Mouse (Mus musculus): ENCODE results near the gene Egfem1. TPM values are rescaled to one million over a fixed set of nuclear protein-coding genes. Genes with fewer than 3 reads are reported as not detected.

Egfem1 gene
- polyA plus RNA-seq, 1 experiment from 2014 or later: 0.07 TPM

- no peaks in the 10 kb centered on the region for H3K9me3 ChIP-seq (replicated peaks)
- ATAC-seq: no peak
- H3K4me2 ChIP-seq: no peak overlapping the region
- H3K4me3 ChIP-seq: no peak overlapping the region
- no peak overlapping the region for H3K9ac ChIP-seq
- no peak overlapping the region for H3K27ac ChIP-seq
- no peaks in the 10 kb centered on the region for H3K36me3 ChIP-seq
- no peaks in the 10 kb centered on the region for H3K4me1 ChIP-seq
- 42% methylated on average over 2 of the region's 2 CpGs for WGBS (ENCODE audit: insufficient replicate concordance)
- H3K27me3 ChIP-seq (replicated peaks): no peaks in the 10 kb centered on the region
These were observed 619.3 kb downstream of the Egfem1 start for GRCm38 (mm10) chr3:29701126-29701525.

GRCm38 (mm10) chr3:29706816-29707215 lies 625.0 kb downstream of the Egfem1 start:
- Histone ChIP-seq H3K27ac (no peak overlapping the region), H3K4me1 (no peaks in the 10 kb centered on the region), H3K9me3 (replicated peaks) (no peaks in the 10 kb centered on the region), H3K4me3 (no peak overlapping the region), H3K9ac (no peak overlapping the region), H3K36me3 (no peaks in the 10 kb centered on the region), H3K4me2 (no peak overlapping the region), H3K27me3 (replicated peaks) (no peaks in the 10 kb centered on the region)
- no peak for ATAC-seq
- 66% methylated on average over 2 of the region's 2 CpGs for WGBS (ENCODE audit: insufficient replicate concordance)

DNA sequence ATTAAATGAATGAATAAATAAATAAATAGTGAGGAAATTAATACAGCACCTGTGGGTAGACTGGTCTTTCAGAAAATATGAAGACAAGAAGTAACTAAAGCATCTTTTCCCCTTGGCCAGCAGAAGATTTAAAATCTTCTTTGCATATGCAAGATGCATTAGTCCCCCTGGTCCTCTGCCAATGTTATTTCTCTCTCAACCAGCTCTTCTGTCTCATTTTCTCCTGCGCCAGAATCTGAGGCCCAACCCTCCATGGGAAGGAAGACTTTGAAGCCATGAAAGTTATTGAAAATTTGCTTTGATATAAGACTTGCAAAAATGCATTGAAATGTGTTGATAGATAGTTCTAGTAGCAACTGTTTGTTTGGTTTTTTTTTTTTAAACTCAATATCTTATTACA lies 625.6 kb downstream of the Egfem1 start:
- no peak overlapping the region for H3K4me2 ChIP-seq
- WGBS (ENCODE audit: insufficient replicate concordance): 58% methylated on average over 1 of the region's 1 CpGs
- no peaks in the 10 kb centered on the region for H3K36me3 ChIP-seq
- no peak for ATAC-seq
- H3K9ac ChIP-seq: no peak overlapping the region
- no peaks in the 10 kb centered on the region for H3K27me3 ChIP-seq (replicated peaks)
- H3K4me3 ChIP-seq: no peak overlapping the region
- H3K4me1 ChIP-seq: no peaks in the 10 kb centered on the region
- H3K9me3 ChIP-seq (replicated peaks): no peaks in the 10 kb centered on the region
- H3K27ac ChIP-seq: no peak overlapping the region

DNA sequence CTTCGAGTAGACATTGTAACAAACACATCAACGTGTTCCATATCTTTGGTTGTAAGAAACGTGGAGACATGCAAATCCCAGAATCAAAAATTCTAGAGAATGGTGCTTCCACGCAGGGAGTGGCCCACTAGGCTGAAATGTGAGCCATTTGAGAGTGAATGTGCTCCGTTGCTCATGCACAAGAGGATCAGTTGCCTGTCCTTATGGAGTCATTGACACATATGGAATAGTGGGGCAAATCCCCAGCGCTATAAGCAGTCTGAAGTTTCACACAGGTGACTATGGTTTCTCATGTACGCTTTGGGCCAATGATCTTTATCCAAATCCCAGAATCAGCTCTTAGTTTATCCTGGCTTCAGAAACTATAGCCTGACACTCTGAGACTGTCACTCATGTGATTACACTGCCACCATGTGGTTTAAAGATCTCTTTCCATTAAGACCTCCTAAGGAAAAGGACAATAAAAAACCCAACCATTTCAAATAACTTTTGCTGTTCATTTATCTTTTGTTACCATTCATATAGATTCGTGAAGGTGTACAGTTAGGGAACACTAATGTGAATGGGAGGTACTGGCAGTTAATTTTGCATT lies 644.6 kb downstream of the Egfem1 start:
- H3K36me3 ChIP-seq: no peaks in the 10 kb centered on the region
- no peak overlapping the region for H3K4me3 ChIP-seq
- WGBS (ENCODE audit: insufficient replicate concordance): 44% methylated on average over 8 of the region's 8 CpGs
- H3K27ac ChIP-seq: no peak overlapping the region
- no peak for ATAC-seq
- no peaks in the 10 kb centered on the region for H3K9me3 ChIP-seq (replicated peaks)
- no peaks in the 10 kb centered on the region for H3K4me1 ChIP-seq
- no peak overlapping the region for H3K4me2 ChIP-seq
- no peak overlapping the region for H3K9ac ChIP-seq
- H3K27me3 ChIP-seq (replicated peaks): no peaks in the 10 kb centered on the region

DNA sequence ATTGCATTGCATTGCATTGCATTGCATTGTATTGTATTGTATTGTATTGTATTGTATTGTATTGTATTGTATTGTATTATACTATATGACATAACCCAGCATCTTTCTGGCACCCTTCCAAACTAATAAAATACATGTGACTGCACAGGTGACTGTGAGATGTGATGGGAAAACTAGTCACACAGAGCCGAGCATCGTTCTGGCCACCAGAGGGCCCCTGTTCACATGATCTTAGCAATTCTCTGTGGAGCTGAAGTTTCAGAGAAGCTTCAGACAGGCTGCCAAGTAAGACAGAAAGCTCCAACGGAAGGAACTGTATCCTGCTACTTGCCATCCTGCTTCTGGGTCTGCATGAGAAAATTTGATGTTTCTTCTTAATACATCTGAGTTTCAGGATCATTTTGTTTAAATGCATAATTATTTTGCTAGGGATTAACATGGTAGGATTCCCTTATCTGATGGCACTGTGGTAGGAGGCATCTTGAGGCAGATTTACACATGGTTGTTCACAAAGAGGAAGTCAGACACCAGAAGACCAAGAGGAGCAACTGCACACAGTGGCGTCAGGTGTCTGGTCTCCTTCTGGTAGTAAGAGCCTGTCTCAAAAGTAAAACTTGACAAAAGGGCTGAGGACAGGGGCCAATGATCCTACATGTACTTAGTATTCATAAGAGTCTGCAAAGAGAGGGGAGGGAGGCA lies 648.4 kb downstream of the Egfem1 start:
- Histone ChIP-seq H3K4me3 (no peak overlapping the region), H3K9ac (no peak overlapping the region), H3K27me3 (replicated peaks) (no peaks in the 10 kb centered on the region), H3K36me3 (no peaks in the 10 kb centered on the region), H3K9me3 (replicated peaks) (no peaks in the 10 kb centered on the region), H3K27ac (no peak overlapping the region), H3K4me1 (no peaks in the 10 kb centered on the region), H3K4me2 (no peak overlapping the region)
- WGBS (ENCODE audit: insufficient replicate concordance): 12% methylated on average over 4 of the region's 4 CpGs
- no peak for ATAC-seq

GRCm38 (mm10) chr3:29731509-29731908 lies 649.7 kb downstream of the Egfem1 start:
- no peak for ATAC-seq
- H3K9me3 ChIP-seq (replicated peaks): no peaks in the 10 kb centered on the region
- H3K9ac ChIP-seq: no peak overlapping the region
- no peaks in the 10 kb centered on the region for H3K27me3 ChIP-seq (replicated peaks)
- no peak overlapping the region for H3K4me2 ChIP-seq
- no peaks in the 10 kb centered on the region for H3K4me1 ChIP-seq
- no peaks in the 10 kb centered on the region for H3K36me3 ChIP-seq
- WGBS (ENCODE audit: insufficient replicate concordance): 73% methylated on average over 1 of the region's 1 CpGs
- no peak overlapping the region for H3K4me3 ChIP-seq
- H3K27ac ChIP-seq: no peak overlapping the region

GRCm38 (mm10) chr3:29732626-29733025 lies 650.8 kb downstream of the Egfem1 start:
- no peak overlapping the region for H3K27ac ChIP-seq
- WGBS (ENCODE audit: insufficient replicate concordance): 50% methylated on average over 4 of the region's 4 CpGs
- H3K27me3 ChIP-seq (replicated peaks): no peaks in the 10 kb centered on the region
- no peak overlapping the region for H3K9ac ChIP-seq
- H3K4me3 ChIP-seq: no peak overlapping the region
- ATAC-seq: no peak
- no peaks in the 10 kb centered on the region for H3K9me3 ChIP-seq (replicated peaks)
- H3K4me1 ChIP-seq: no peaks in the 10 kb centered on the region
- no peaks in the 10 kb centered on the region for H3K36me3 ChIP-seq
- no peak overlapping the region for H3K4me2 ChIP-seq

GRCm38 (mm10) chr3:29734251-29734650 lies 652.4 kb downstream of the Egfem1 start:
- Histone ChIP-seq H3K27ac (no peak overlapping the region), H3K4me2 (no peak overlapping the region)
- WGBS (ENCODE audit: insufficient replicate concordance): 47% methylated on average over 6 of the region's 6 CpGs

DNA sequence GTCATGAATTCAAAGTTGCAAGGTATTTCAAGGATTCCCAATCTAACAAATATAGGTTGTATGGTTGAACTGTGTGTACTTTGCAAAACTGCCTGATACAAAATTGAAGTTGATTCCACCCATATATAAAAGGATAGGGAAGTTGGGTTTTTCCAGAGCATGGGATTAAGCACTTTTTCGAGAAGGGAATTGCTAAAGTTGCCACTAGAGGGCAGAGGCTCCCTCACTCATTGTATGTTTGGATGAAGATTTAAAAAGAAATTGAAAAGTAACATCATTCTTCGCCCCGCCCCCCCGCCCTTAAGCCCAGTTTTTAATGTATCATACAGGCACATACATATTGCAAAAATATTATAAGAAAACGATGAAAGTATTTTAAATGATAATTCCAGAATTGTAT lies 657.5 kb downstream of the Egfem1 start:
- Histone ChIP-seq H3K9me3 (replicated peaks) (no peaks in the 10 kb centered on the region), H3K27me3 (replicated peaks) (no peaks in the 10 kb centered on the region), H3K9ac (no peak overlapping the region), H3K27ac (no peak overlapping the region), H3K4me3 (no peak overlapping the region), H3K4me2 (no peak overlapping the region), H3K4me1 (no peaks in the 10 kb centered on the region), H3K36me3 (no peaks in the 10 kb centered on the region)
- WGBS (ENCODE audit: insufficient replicate concordance): 26% methylated on average over 5 of the region's 5 CpGs
- ATAC-seq: no peak

More at GRCm38 (mm10) chr3:29734251-29734650, 652.4 kb downstream of the Egfem1 start:
- Histone ChIP-seq H3K4me1 (no peaks in the 10 kb centered on the region), H3K9ac (no peak overlapping the region), H3K9me3 (replicated peaks) (no peaks in the 10 kb centered on the region), H3K4me3 (no peak overlapping the region), H3K27me3 (replicated peaks) (no peaks in the 10 kb centered on the region), H3K36me3 (no peaks in the 10 kb centered on the region)
- no peak for ATAC-seq

MicroRNAs encoded within 50 kb of the gene (microRNA counts, 519-probe panel; counts per million panel counts)
- 582 counts per million, percentile 70 among the panel's probes with 10 or more counts for microRNA mmu-miR-551b

Small RNA genes within 50 kb of the gene (microRNA-seq; reads per million reads assigned to microRNA genes)
- gene Mir21b: not detected
- not detected for gene Mir551b

Other genes starting within 250 kb of the Egfem1 start
- gene Gm1527, start 189.4 kb upstream of the Egfem1 start, polyA plus RNA-seq (2016; fragmentation: Nextera tagmentation; extraction: Ambion mirVana): not detected in 2 replicates